Mouse (Mus musculus) kidney, adult 2 months (tissue): Measurements from ENCODE around the gene 9030025P20Rik.

Source experiments
- CTCF ChIP-seq: fragments of 200-500 bp; conservative IDR thresholded peaks from 2 replicates; pipeline ENCODE4 v1.5.1; 2011; ENCODE audit warnings: low read depth, mild to moderate bottlenecking, control low read depth, low read length, moderate library complexity, mixed read lengths; ENCODE audit not compliant: insufficient read depth, insufficient read length
- POLR2A ChIP-seq: fragments of 200-500 bp; IDR thresholded peaks from one replicate; pipeline ENCODE4 v1.6.1; 2011; ENCODE audit warnings: low read depth, low read length, control low read depth

DNA sequence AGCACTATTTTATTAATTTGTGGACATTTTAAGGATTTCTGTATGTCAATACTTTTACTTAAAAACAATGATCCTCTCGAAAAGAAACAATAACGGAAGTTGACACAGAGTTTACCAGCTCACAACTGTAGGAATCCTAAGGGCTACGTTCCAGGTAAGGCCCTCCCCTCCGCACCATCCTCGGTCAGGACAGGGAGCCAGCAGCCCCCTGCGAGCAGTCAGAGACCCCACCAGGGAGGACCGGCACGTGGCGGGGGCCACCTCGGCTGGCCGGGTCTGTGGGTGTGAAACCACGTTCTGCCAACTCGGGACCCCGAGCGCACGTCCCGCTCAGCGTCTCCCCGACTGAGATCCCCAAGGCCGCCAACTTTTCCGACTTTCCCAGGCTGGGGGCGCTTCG lies 17.7 kb upstream of the 9030025P20Rik start:
- TF ChIP-seq POLR2A (no peak), CTCF (no peak)
